Mouse (Mus musculus) ES-E14 (cell line): ENCODE measurements around the gene Srpk2.

Source experiments
- CHD2 ChIP-seq: IDR thresholded peaks from 2 replicates; pipeline ENCODE4 v1.6.1; 2014; ENCODE audit warnings: mild to moderate bottlenecking, low read depth, low read length, inconsistent platforms
- MAFK ChIP-seq: IDR thresholded peaks from 2 replicates; pipeline ENCODE4 v1.6.1; 2014; ENCODE audit warnings: mild to moderate bottlenecking, low read depth, low read length, inconsistent platforms; ENCODE audit not compliant: insufficient read depth
- ZNF384 ChIP-seq: IDR thresholded peaks from 2 replicates; pipeline ENCODE4 v1.6.1; 2012; ENCODE audit warnings: low read depth, low read length, inconsistent platforms

- TF ChIP-seq ZNF384 (no peak), CHD2 (no peak), MAFK (no peak)
These were observed 220.2 kb downstream of the Srpk2 start for GRCm38 (mm10) chr5:23464247-23464646.
